Mouse (Mus musculus): ENCODE results near the gene Tenm2.

The Tenm2 gene

GRCm38 (mm10) chr11:36277903-36278215, 957.9 kb downstream of the Tenm2 start:
- DNase-seq (ENCODE audit: low read depth, low spot score): no peak

- no peak for DNase-seq (ENCODE audit: low read depth, low spot score)
Observed at GRCm38 (mm10) chr11:36277192-36277902, 958.4 kb downstream of the Tenm2 start.

- no peak for DNase-seq (ENCODE audit: low read depth, low spot score)
Observed at GRCm38 (mm10) chr11:36276015-36276414, 959.7 kb downstream of the Tenm2 start.

- DNase-seq (ENCODE audit: low read depth, low spot score): no peak
Observed at GRCm38 (mm10) chr11:36272149-36272548, 963.6 kb downstream of the Tenm2 start.

GRCm38 (mm10) chr11:36269945-36270344, 965.8 kb downstream of the Tenm2 start:
- no peak for DNase-seq (ENCODE audit: low read depth, low spot score)

GRCm38 (mm10) chr11:36264776-36265466, 970.8 kb downstream of the Tenm2 start:
- no peak for DNase-seq (ENCODE audit: low read depth, low spot score)

- no peak for DNase-seq (ENCODE audit: low read depth, low spot score)
Observed at GRCm38 (mm10) chr11:36263840-36264239, 971.9 kb downstream of the Tenm2 start.

- no peak for DNase-seq (ENCODE audit: low read depth, low spot score)
Observed at GRCm38 (mm10) chr11:36257187-36257586, 978.6 kb downstream of the Tenm2 start.

GRCm38 (mm10) chr11:36256747-36257146, 979.0 kb downstream of the Tenm2 start:
- peak; percentile 39 for DNase-seq (ENCODE audit: low read depth, low spot score)

GRCm38 (mm10) chr11:36254019-36254418, 981.7 kb downstream of the Tenm2 start:
- no peak for DNase-seq (ENCODE audit: low read depth, low spot score)

- no peak for DNase-seq (ENCODE audit: low read depth, low spot score)
Observed at GRCm38 (mm10) chr11:36250111-36250510, 985.7 kb downstream of the Tenm2 start.

- no peak for DNase-seq (ENCODE audit: low read depth, low spot score)
Observed at GRCm38 (mm10) chr11:36246152-36246551, 989.6 kb downstream of the Tenm2 start.

GRCm38 (mm10) chr11:36244491-36244882, 991.3 kb downstream of the Tenm2 start:
- no peak for DNase-seq (ENCODE audit: low read depth, low spot score)

GRCm38 (mm10) chr11:36243747-36244490, 991.8 kb downstream of the Tenm2 start:
- DNase-seq (ENCODE audit: low read depth, low spot score): no peak

GRCm38 (mm10) chr11:36238890-36239289, 996.9 kb downstream of the Tenm2 start:
- peak; percentile 53 for DNase-seq (ENCODE audit: low read depth, low spot score)

- no peak for DNase-seq (ENCODE audit: low read depth, low spot score)
Observed at GRCm38 (mm10) chr11:36228654-36229053, 1007.1 kb downstream of the Tenm2 start.

GRCm38 (mm10) chr11:36228196-36228595, 1007.6 kb downstream of the Tenm2 start:
- no peak for DNase-seq (ENCODE audit: low read depth, low spot score)

GRCm38 (mm10) chr11:36226061-36226460, 1009.7 kb downstream of the Tenm2 start:
- no peak for DNase-seq (ENCODE audit: low read depth, low spot score)

- DNase-seq (ENCODE audit: low read depth, low spot score): no peak
Observed at GRCm38 (mm10) chr11:36223716-36224439, 1011.9 kb downstream of the Tenm2 start.

- DNase-seq (ENCODE audit: low read depth, low spot score): no peak
Observed at GRCm38 (mm10) chr11:36222071-36222470, 1013.7 kb downstream of the Tenm2 start.

- peak; percentile 72 for DNase-seq (ENCODE audit: low read depth, low spot score)
Observed at GRCm38 (mm10) chr11:36221271-36221975, 1014.3 kb downstream of the Tenm2 start.

All from telencephalon, adult 2 months (tissue).